Mouse (Mus musculus): ENCODE results near the gene Gm5447. TPM values are rescaled to one million over a fixed set of nuclear protein-coding genes. Genes with fewer than 3 reads are reported as not detected.

Gene Gm5447
- total RNA-seq, 2 experiments from 2014 or later = not detected

- no peak for ATAC-seq (replicated peaks; ENCODE audit: low FRiP score, poor library complexity, severe bottlenecking)
These were observed 11.8 kb downstream of the Gm5447 start for GRCm38 (mm10) chr13:30985598-30986466.

- no peak for ATAC-seq (replicated peaks; ENCODE audit: low FRiP score, poor library complexity, severe bottlenecking)
These were observed 13.0 kb downstream of the Gm5447 start for GRCm38 (mm10) chr13:30986934-30987455.

- no peak for ATAC-seq (replicated peaks; ENCODE audit: low FRiP score, poor library complexity, severe bottlenecking)
These were observed 13.7 kb downstream of the Gm5447 start for GRCm38 (mm10) chr13:30987686-30988085.

GRCm38 (mm10) chr13:30989710-30990109, 15.7 kb downstream of the Gm5447 start:
- ATAC-seq (replicated peaks; ENCODE audit: low FRiP score, poor library complexity, severe bottlenecking) = no peak

- ATAC-seq (replicated peaks; ENCODE audit: low FRiP score, poor library complexity, severe bottlenecking) = no peak
These were observed 16.2 kb downstream of the Gm5447 start for GRCm38 (mm10) chr13:30990233-30990632.

- peak; percentile 82 for ATAC-seq (replicated peaks; ENCODE audit: low FRiP score, poor library complexity, severe bottlenecking)
These were observed 19.8 kb downstream of the Gm5447 start for GRCm38 (mm10) chr13:30993819-30994218.

- ATAC-seq (replicated peaks; ENCODE audit: low FRiP score, poor library complexity, severe bottlenecking) = no peak
These were observed 20.4 kb downstream of the Gm5447 start for GRCm38 (mm10) chr13:30994249-30994858.

GRCm38 (mm10) chr13:30997526-30998253, 23.7 kb downstream of the Gm5447 start:
- no peak for ATAC-seq (replicated peaks; ENCODE audit: low FRiP score, poor library complexity, severe bottlenecking)

- ATAC-seq (replicated peaks; ENCODE audit: low FRiP score, poor library complexity, severe bottlenecking) = no peak
These were observed 25.8 kb downstream of the Gm5447 start for GRCm38 (mm10) chr13:30999799-31000198.

GRCm38 (mm10) chr13:31004458-31004857, 30.5 kb downstream of the Gm5447 start:
- no peak for ATAC-seq (replicated peaks; ENCODE audit: low FRiP score, poor library complexity, severe bottlenecking)

GRCm38 (mm10) chr13:31004995-31005394, 31.0 kb downstream of the Gm5447 start:
- no peak for ATAC-seq (replicated peaks; ENCODE audit: low FRiP score, poor library complexity, severe bottlenecking)

- ATAC-seq (replicated peaks; ENCODE audit: low FRiP score, poor library complexity, severe bottlenecking) = no peak
These were observed 43.5 kb downstream of the Gm5447 start for GRCm38 (mm10) chr13:31017545-31017944.

GRCm38 (mm10) chr13:31021514-31021913, 47.5 kb downstream of the Gm5447 start:
- ATAC-seq (replicated peaks; ENCODE audit: low FRiP score, poor library complexity, severe bottlenecking) = no peak

GRCm38 (mm10) chr13:31021927-31022326, 47.9 kb downstream of the Gm5447 start:
- no peak for ATAC-seq (replicated peaks; ENCODE audit: low FRiP score, poor library complexity, severe bottlenecking)

GRCm38 (mm10) chr13:31023664-31024063, 49.7 kb downstream of the Gm5447 start:
- ATAC-seq (replicated peaks; ENCODE audit: low FRiP score, poor library complexity, severe bottlenecking) = no peak

Other genes starting within 250 kb of the Gm5447 start
- gene Irf4, start 225.0 kb upstream of the Gm5447 start, total RNA-seq (2015; ENCODE audit: low replicate concordance) = 0.42 TPM in 1 of 2 replicates, not detected in the other
- gene Irf4, start 225.0 kb upstream of the Gm5447 start, total RNA-seq (2017; ENCODE audit: low replicate concordance) = 1.1 TPM in 2 replicates
- gene Hus1b, start 26.4 kb upstream of the Gm5447 start, total RNA-seq (2015; ENCODE audit: low replicate concordance) = 0.84 and 8.3 TPM in 2 replicates
- 4.7 and 6.1 TPM in 2 replicates for gene Hus1b, start 26.4 kb upstream of the Gm5447 start, total RNA-seq (2017; ENCODE audit: low replicate concordance)
- 28.0 and 40.2 TPM in 2 replicates for gene Exoc2, start 111 bp upstream of the Gm5447 start, total RNA-seq (2015; ENCODE audit: low replicate concordance)
- 29.7 and 51.2 TPM in 2 replicates for gene Exoc2, start 111 bp upstream of the Gm5447 start, total RNA-seq (2017; ENCODE audit: low replicate concordance)

Data from erythroblast, adult 5-6 weeks (primary cell).